Mouse (Mus musculus) forebrain, embryonic 11.5 days (tissue): ENCODE data around the gene Pabpn1l. TPM values are rescaled to one million over a fixed set of nuclear protein-coding genes. Genes with fewer than 3 reads are reported as not detected.

ENCODE experiments used
- ATAC-seq: fragments of 200-750 bp; cut with Nextera tagmentation; replicated peaks from 2 replicates; pipeline ENCODE4 v1.8.0; 2017; ENCODE audit warnings: moderate TSS enrichment; ENCODE audit not compliant: low FRiP score
- DNase-seq: peaks from one replicate; pipeline ENCODE4 v3.0.0-alpha.2; 2017; ENCODE audit warnings: low spot score
- H3K27ac ChIP-seq: fragments of 300-500 bp; sonication (generic); 2 replicates; pipeline ENCODE4 v1.5.1; 2014; ENCODE audit warnings: low read depth, low read length
- H3K27me3 ChIP-seq: fragments of 300-500 bp; sonication (generic); 2 replicates; pipeline ENCODE4 v1.6.1; 2014; ENCODE audit warnings: mild to moderate bottlenecking, low read length, mixed read lengths; ENCODE audit not compliant: control insufficient read depth, insufficient read depth
- H3K36me3 ChIP-seq: fragments of 300-500 bp; sonication (generic); 2 replicates; pipeline ENCODE4 v1.6.1; 2014; ENCODE audit warnings: mild to moderate bottlenecking, low read length, moderate library complexity, mixed read lengths; ENCODE audit not compliant: control insufficient read depth, insufficient read depth
- H3K4me1 ChIP-seq: fragments of 300-500 bp; sonication (generic); replicated peaks from 2 replicates; pipeline ENCODE4 v1.6.1; 2014; ENCODE audit warnings: low read length, mixed read lengths; ENCODE audit not compliant: control insufficient read depth, insufficient read depth
- H3K4me2 ChIP-seq: fragments of 300-500 bp; sonication (generic); 2 replicates; pipeline ENCODE4 v1.6.1; 2014; ENCODE audit warnings: low read depth, mild to moderate bottlenecking, low read length, moderate library complexity, mixed read lengths; ENCODE audit not compliant: severe bottlenecking
- H3K4me3 ChIP-seq: fragments of 300-500 bp; sonication (generic); 2 replicates; pipeline ENCODE4 v1.5.1; 2014; ENCODE audit warnings: low read depth, low read length
- H3K9ac ChIP-seq: fragments of 300-500 bp; sonication (generic); 2 replicates; pipeline ENCODE4 v1.6.1; 2014; ENCODE audit warnings: low read length
- H3K9me3 ChIP-seq: fragments of 300-500 bp; sonication (generic); 2 replicates; pipeline ENCODE4 v1.6.1; 2016; ENCODE audit warnings: low read length, mixed read lengths; ENCODE audit not compliant: control insufficient read depth
- WGBS: fragments of 180-500 bp; shearing (Covaris S2); extraction: QIAGEN DNeasy Blood & Tissue Kit; methylation state at CpG from one replicate; pipeline ENCODE4 v1.1.7; 2014; 5-methylcytosine and 5-hydroxymethylcytosine counted together
- polyA plus RNA-seq: library from polyadenylated mRNA; unstranded; fragments of >200 nt; fragmentation: Nextera tagmentation; extraction: Ambion mirVana; gene quantifications from 2 replicates; pipeline ENCODE4 v1.2.1, GENCODE M21; 2014

The Pabpn1l gene
- polyA plus RNA-seq, 1 experiment from 2014 or later, result not detected

GRCm38 (mm10) chr8:122584981-122585380 lies 37.6 kb downstream of the Pabpn1l start:
- H3K36me3 ChIP-seq, result no peaks in the 10 kb centered on the region
- 0 out of 2 replicates have a peak, but pooled peaks cover 2% of the 10 kb centered on the region for H3K27me3 ChIP-seq
- no peaks in the 10 kb centered on the region for H3K4me1 ChIP-seq
- no peak for DNase-seq
- no peak overlapping the region for H3K27ac ChIP-seq
- H3K9ac ChIP-seq, result no peak overlapping the region
- ATAC-seq, result no peak
- 91% methylated on average over 9 of the region's 9 CpGs for WGBS
- H3K9me3 ChIP-seq, result no peaks in the 10 kb centered on the region
- no peak overlapping the region for H3K4me3 ChIP-seq
- no peak overlapping the region for H3K4me2 ChIP-seq

- DNase-seq, result no peak
- Histone ChIP-seq H3K9ac (no peak overlapping the region), H3K27ac (no peak overlapping the region), H3K27me3 (0 out of 2 replicates have a peak, but pooled peaks cover 2% of the 10 kb centered on the region), H3K4me1 (peaks cover 15% of the 10 kb centered on the region), H3K4me2 (no peak overlapping the region), H3K9me3 (no peaks in the 10 kb centered on the region), H3K36me3 (no peaks in the 10 kb centered on the region), H3K4me3 (no peak overlapping the region)
- ATAC-seq, result no peak
- WGBS, result 82% methylated on average over 13 of the region's 15 CpGs
Observed at GRCm38 (mm10) chr8:122580926-122581325, 41.6 kb downstream of the Pabpn1l start.

GRCm38 (mm10) chr8:122579196-122579595 lies 43.3 kb downstream of the Pabpn1l start:
- Histone ChIP-seq H3K27me3 (no peaks in the 10 kb centered on the region), H3K27ac (no peak overlapping the region), H3K36me3 (no peaks in the 10 kb centered on the region), H3K9ac (no peak overlapping the region), H3K4me3 (no peak overlapping the region), H3K4me1 (peaks cover 22% of the 10 kb centered on the region), H3K4me2 (no peak overlapping the region), H3K9me3 (no peaks in the 10 kb centered on the region)
- no peak for ATAC-seq
- WGBS, result 22% methylated on average over 7 of the region's 7 CpGs
- no peak for DNase-seq

GRCm38 (mm10) chr8:122577116-122577515 lies 45.4 kb downstream of the Pabpn1l start:
- Histone ChIP-seq H3K4me2 (peak overlapping the region; percentile 52; the same call in 1 of the 2 replicates), H3K27ac (no peak overlapping the region), H3K9me3 (no peaks in the 10 kb centered on the region), H3K27me3 (no peaks in the 10 kb centered on the region), H3K36me3 (peaks cover 4% of the 10 kb centered on the region; the same call in 1 of the 2 replicates), H3K9ac (peak overlapping the region; percentile 61), H3K4me3 (peak overlapping the region; percentile 44; the same call in 1 of the 2 replicates), H3K4me1 (peaks cover 24% of the 10 kb centered on the region)
- 42% methylated on average over 10 of the region's 10 CpGs for WGBS
- peak; percentile 26 for ATAC-seq
- no peak for DNase-seq

GRCm38 (mm10) chr8:122576648-122577022 lies 45.9 kb downstream of the Pabpn1l start, which contains the start of gene Aprt:
Gene Aprt (minus strand): TSS chr8:122576909.
- Histone ChIP-seq H3K4me3 (peak within 1 kb of the TSS; percentile 44), H3K27ac (no peak within 1 kb of the TSS), H3K9me3 (no peaks in the 10 kb centered on the region), H3K4me2 (peak within 1 kb of the TSS; percentile 52), H3K9ac (peak within 1 kb of the TSS; percentile 61), H3K4me1 (peaks cover 24% of the 10 kb centered on the region), H3K27me3 (no peaks in the 10 kb centered on the region), H3K36me3 (peaks cover 8% of the 10 kb centered on the region; the same call in 1 of the 2 replicates)
- ATAC-seq, result peak; percentile 92
- DNase-seq, result peak; percentile 97
- WGBS, result under 1% methylated on average over 39 of the region's 39 CpGs

- Histone ChIP-seq H3K4me1 (peaks cover 24% of the 10 kb centered on the region), H3K27ac (no peak overlapping the region), H3K4me3 (peak overlapping the region; percentile 44), H3K4me2 (peak overlapping the region; percentile 52), H3K27me3 (no peaks in the 10 kb centered on the region), H3K9ac (peak overlapping the region; percentile 61), H3K9me3 (no peaks in the 10 kb centered on the region), H3K36me3 (peaks cover 15% of the 10 kb centered on the region; the same call in 1 of the 2 replicates)
- ATAC-seq (peak; percentile 25), DNase-seq (no peak)
- whole genome bisulfite sequencing, result 18% methylated on average over 21 of the region's 21 CpGs
Observed at GRCm38 (mm10) chr8:122575735-122576647, 46.5 kb downstream of the Pabpn1l start.

- no peaks in the 10 kb centered on the region for H3K9me3 ChIP-seq
- H3K4me2 ChIP-seq, result no peak overlapping the region
- H3K36me3 ChIP-seq, result peaks cover 18% of the 10 kb centered on the region
- H3K27me3 ChIP-seq, result no peaks in the 10 kb centered on the region
- H3K27ac ChIP-seq, result no peak overlapping the region
- DNase-seq, result no peak
- H3K4me1 ChIP-seq, result peaks cover 24% of the 10 kb centered on the region
- H3K4me3 ChIP-seq, result no peak overlapping the region
- no peak for ATAC-seq
- 73% methylated on average over 8 of the region's 8 CpGs for WGBS
- no peak overlapping the region for H3K9ac ChIP-seq
Observed at GRCm38 (mm10) chr8:122575286-122575685, 47.3 kb downstream of the Pabpn1l start.

GRCm38 (mm10) chr8:122574667-122575251 lies 47.8 kb downstream of the Pabpn1l start:
- Histone ChIP-seq H3K36me3 (peaks cover 24% of the 10 kb centered on the region), H3K9ac (no peak overlapping the region), H3K4me3 (no peak overlapping the region), H3K9me3 (no peaks in the 10 kb centered on the region), H3K27me3 (no peaks in the 10 kb centered on the region), H3K4me1 (peaks cover 26% of the 10 kb centered on the region), H3K27ac (no peak overlapping the region), H3K4me2 (no peak overlapping the region)
- ATAC-seq (no peak), DNase-seq (no peak)
- 70% methylated on average over 10 of the region's 10 CpGs for WGBS
